Mouse (Mus musculus): Measurements from ENCODE around the gene Pou5f1. TPM values are rescaled to one million over a fixed set of nuclear protein-coding genes. Genes with fewer than 3 reads are reported as not detected.
A peak's percentile ranks its signal among the peaks of the same experiment; 100 is the strongest.

Gene Pou5f1
- polyA plus RNA-seq, 1 experiment: not detected

DNA sequence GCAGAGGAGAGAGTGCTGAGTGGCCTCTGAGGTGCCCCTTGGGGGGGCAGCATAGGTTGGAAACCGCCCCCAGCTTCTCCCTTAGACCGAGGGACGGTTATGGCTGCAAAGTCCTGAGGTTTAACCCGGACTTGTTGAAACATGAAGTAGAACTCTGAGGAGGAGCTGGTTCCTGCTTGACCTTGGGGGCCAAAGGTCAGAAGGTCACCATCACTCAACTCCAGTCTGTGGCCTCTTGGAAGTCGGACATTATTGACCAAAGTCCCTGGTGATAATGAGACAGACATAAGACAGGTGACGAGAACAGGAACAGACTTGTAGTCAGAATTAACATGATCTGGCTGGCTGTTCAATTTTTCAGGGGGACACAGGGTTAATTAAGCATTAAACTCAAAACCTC, 8.9 kb downstream of the Pou5f1 start:
- Histone ChIP-seq H3K36me3 (ENCODE audit: control insufficient read depth, insufficient read depth, low read length) (no peaks in the 10 kb centered on the region), H3K4me1 (ENCODE audit: control insufficient read depth, insufficient read depth, low read length) (no peaks in the 10 kb centered on the region; the same call in 1 of the 2 replicates), H3K27ac (ENCODE audit: insufficient read depth, low read depth, low read length) (no peak overlapping the region), H3K27me3 (replicated peaks; ENCODE audit: control insufficient read depth, insufficient read depth, low read length) (no peaks in the 10 kb centered on the region), H3K4me3 (ENCODE audit: insufficient read depth, low read depth, low read length) (no peak overlapping the region)
- no peak for TF ChIP-seq CTCF (conservative IDR thresholded peaks at IDR 0.05; ENCODE audit: insufficient read depth, insufficient read length, low read depth, low read length)
- no peak for DNase-seq
- WGBS: 71% methylated on average over 6 of the region's 6 CpGs

DNA sequence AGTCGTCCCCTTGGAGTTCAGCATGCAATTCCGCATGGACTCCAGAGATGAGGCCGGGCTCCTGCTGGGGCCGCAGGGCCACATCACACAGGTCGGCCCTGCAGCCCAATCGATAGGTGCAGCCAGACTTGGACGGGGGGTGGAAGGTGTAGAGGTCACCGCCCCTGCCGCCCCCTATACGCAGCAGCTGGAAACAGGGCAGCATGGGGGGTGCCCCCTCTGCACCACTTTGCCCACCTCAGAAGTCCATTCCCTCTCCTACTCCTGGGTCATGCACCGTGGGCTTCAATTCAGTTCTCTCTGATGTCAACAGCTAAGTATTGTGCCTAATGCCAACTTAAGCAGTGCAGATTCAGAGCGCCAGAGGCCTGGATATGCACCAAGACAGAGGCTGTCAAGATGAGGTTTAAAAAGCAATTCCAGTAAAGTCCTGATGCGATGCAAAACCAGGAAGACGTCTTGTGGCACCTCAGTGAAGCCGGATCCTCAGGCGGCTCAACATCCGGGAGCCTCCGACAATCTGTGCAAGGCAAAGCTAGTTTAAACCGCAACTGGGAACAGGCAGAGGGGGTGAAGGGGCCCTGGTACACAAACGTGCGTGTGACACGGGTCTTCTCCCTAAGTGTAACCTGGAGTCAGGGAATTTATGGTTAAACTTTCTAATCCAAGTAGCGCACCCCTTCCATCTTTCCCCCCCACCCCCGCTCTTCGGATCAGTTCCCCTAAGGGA, 10.3 kb downstream of the Pou5f1 start:
- H3K27ac ChIP-seq (ENCODE audit: insufficient read depth, low read depth, low read length): no peak overlapping the region
- no peaks in the 10 kb centered on the region for H3K27me3 ChIP-seq (replicated peaks; ENCODE audit: control insufficient read depth, insufficient read depth, low read length)
- no peak for TF ChIP-seq POLR2A (IDR thresholded peaks at IDR 0.05; ENCODE audit: low read depth, low read length)
- no peak for TF ChIP-seq CTCF (conservative IDR thresholded peaks at IDR 0.05; ENCODE audit: insufficient read depth, insufficient read length, low read depth, low read length)
- H3K4me3 ChIP-seq (ENCODE audit: insufficient read depth, low read depth, low read length): peak overlapping the region; percentile 57
- no peaks in the 10 kb centered on the region; the same call in 1 of the 2 replicates for H3K4me1 ChIP-seq (ENCODE audit: control insufficient read depth, insufficient read depth, low read length)
- no peak for DNase-seq
- no peaks in the 10 kb centered on the region for H3K36me3 ChIP-seq (ENCODE audit: control insufficient read depth, insufficient read depth, low read length)
- WGBS: 8% methylated on average over 25 of the region's 25 CpGs

DNA sequence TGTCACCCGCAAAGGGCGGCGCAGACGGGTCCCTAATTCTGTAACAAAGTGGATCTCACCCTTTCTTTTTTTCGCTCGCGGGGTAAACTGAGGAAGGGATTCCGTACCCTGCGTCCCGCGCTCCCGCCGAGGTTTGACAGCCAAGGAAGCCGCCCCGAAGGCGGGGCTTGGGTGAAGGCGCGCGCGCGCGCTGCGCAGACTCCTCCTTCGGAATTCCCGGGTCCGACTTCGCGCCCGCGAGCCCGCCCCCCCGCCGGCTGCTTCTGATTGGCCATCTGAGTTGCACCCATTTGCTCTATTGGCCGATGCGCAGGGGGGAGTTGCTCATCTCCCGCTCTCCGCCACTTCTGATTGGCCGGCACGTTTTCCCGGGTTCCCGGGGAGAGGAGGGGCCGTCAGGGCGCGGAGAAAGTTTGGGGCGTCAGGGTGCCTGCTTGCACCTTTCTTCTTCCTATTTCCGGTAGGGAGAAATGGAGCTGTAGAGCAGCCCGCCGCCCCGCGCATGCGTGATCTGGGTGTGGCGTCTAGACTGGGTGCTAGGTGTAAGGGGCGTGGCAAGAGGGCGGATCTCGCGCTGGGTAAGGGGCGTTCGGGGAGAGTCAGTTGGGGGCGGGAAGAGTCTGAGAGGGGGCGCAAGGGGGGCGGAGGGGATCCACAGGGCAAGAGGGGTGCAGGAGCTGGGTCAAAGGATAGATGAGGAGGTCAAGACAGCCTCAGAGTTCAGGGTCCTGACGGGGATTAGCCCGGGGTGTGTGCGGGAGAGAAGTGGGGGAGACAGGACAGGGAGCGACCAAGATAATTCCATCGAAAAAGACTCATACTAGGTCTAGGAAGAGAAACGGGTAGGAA, 11.1 kb downstream of the Pou5f1 start, which contains the start of the genes Tcf19 and Cchcr1:
Gene Tcf19 (minus strand): TSS at position 173 of the 849 bp plus-strand sequence.
Gene Cchcr1 (plus strand): TSS at position 449 of the 849 bp plus-strand sequence.
- no peaks in the 10 kb centered on the region; the same call in 1 of the 2 replicates for H3K4me1 ChIP-seq (ENCODE audit: control insufficient read depth, insufficient read depth, low read length)
- no peak within 1 kb of the TSS for H3K27ac ChIP-seq (ENCODE audit: insufficient read depth, low read depth, low read length)
- peak within 1 kb of the TSS; percentile 62 for H3K4me3 ChIP-seq (ENCODE audit: insufficient read depth, low read depth, low read length)
- H3K36me3 ChIP-seq (ENCODE audit: control insufficient read depth, insufficient read depth, low read length): no peaks in the 10 kb centered on the region
- peak; percentile 99 for DNase-seq
- TF ChIP-seq CTCF (conservative IDR thresholded peaks at IDR 0.05; ENCODE audit: insufficient read depth, insufficient read length, low read depth, low read length): no peak
- no peak for TF ChIP-seq POLR2A (IDR thresholded peaks at IDR 0.05; ENCODE audit: low read depth, low read length)
- WGBS: under 1% methylated on average over 67 of the region's 67 CpGs
- no peaks in the 10 kb centered on the region for H3K27me3 ChIP-seq (replicated peaks; ENCODE audit: control insufficient read depth, insufficient read depth, low read length)

DNA sequence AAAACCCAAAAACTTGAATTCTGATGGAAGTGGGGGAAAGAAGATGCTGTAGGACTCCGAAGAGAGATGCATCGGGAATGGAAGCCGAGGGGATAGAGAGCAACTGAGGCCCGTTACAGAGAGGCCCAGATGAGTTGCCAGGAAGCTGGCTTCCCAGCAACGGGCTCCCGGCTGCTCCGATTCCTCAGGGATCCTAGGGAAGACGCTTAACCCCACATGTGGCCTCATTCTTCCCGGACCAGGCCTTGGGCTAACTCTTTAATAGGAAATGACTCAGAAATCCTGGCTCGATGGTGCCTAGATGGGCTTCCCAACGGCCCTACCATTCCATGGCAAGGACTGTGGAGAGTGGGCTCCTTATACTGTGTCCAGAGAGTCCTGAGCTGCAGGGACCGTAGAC, 11.7 kb downstream of the Pou5f1 start:
- no peak for DNase-seq
- TF ChIP-seq CTCF (conservative IDR thresholded peaks at IDR 0.05; ENCODE audit: insufficient read depth, insufficient read length, low read depth, low read length) (no peak), POLR2A (IDR thresholded peaks at IDR 0.05; ENCODE audit: low read depth, low read length) (no peak)

GRCm38 (mm10) chr17:35524354-35524753, 18.5 kb downstream of the Pou5f1 start:
- H3K36me3 ChIP-seq (ENCODE audit: control insufficient read depth, insufficient read depth, low read length): no peaks in the 10 kb centered on the region
- H3K27me3 ChIP-seq (replicated peaks; ENCODE audit: control insufficient read depth, insufficient read depth, low read length): no peaks in the 10 kb centered on the region
- no peak for DNase-seq
- 82% methylated on average over 9 of the region's 9 CpGs for WGBS
- H3K4me3 ChIP-seq (ENCODE audit: insufficient read depth, low read depth, low read length): no peak overlapping the region
- TF ChIP-seq CTCF (conservative IDR thresholded peaks at IDR 0.05; ENCODE audit: insufficient read depth, insufficient read length, low read depth, low read length) (no peak), POLR2A (IDR thresholded peaks at IDR 0.05; ENCODE audit: low read depth, low read length) (no peak)
- no peaks in the 10 kb centered on the region for H3K4me1 ChIP-seq (ENCODE audit: control insufficient read depth, insufficient read depth, low read length)
- H3K27ac ChIP-seq (ENCODE audit: insufficient read depth, low read depth, low read length): no peak overlapping the region

More for the DNA sequence above, 11.7 kb downstream of the Pou5f1 start:
- H3K4me3 ChIP-seq (ENCODE audit: insufficient read depth, low read depth, low read length): peak overlapping the region; percentile 62
- no peak overlapping the region for H3K27ac ChIP-seq (ENCODE audit: insufficient read depth, low read depth, low read length)
- H3K27me3 ChIP-seq (replicated peaks; ENCODE audit: control insufficient read depth, insufficient read depth, low read length): no peaks in the 10 kb centered on the region
- no peaks in the 10 kb centered on the region; the same call in 1 of the 2 replicates for H3K4me1 ChIP-seq (ENCODE audit: control insufficient read depth, insufficient read depth, low read length)
- no peaks in the 10 kb centered on the region for H3K36me3 ChIP-seq (ENCODE audit: control insufficient read depth, insufficient read depth, low read length)
- 7% methylated on average over 12 of the region's 12 CpGs for WGBS

GRCm38 (mm10) chr17:35526644-35527043, 20.8 kb downstream of the Pou5f1 start:
- no peaks in the 10 kb centered on the region for H3K4me1 ChIP-seq (ENCODE audit: control insufficient read depth, insufficient read depth, low read length)
- no peak overlapping the region for H3K27ac ChIP-seq (ENCODE audit: insufficient read depth, low read depth, low read length)
- 80% methylated on average over 8 of the region's 8 CpGs for WGBS
- no peaks in the 10 kb centered on the region for H3K36me3 ChIP-seq (ENCODE audit: control insufficient read depth, insufficient read depth, low read length)
- H3K4me3 ChIP-seq (ENCODE audit: insufficient read depth, low read depth, low read length): no peak overlapping the region
- no peak for DNase-seq
- TF ChIP-seq CTCF (conservative IDR thresholded peaks at IDR 0.05; ENCODE audit: insufficient read depth, insufficient read length, low read depth, low read length) (no peak), POLR2A (IDR thresholded peaks at IDR 0.05; ENCODE audit: low read depth, low read length) (no peak)
- no peaks in the 10 kb centered on the region for H3K27me3 ChIP-seq (replicated peaks; ENCODE audit: control insufficient read depth, insufficient read depth, low read length)

GRCm38 (mm10) chr17:35532360-35532759, 26.5 kb downstream of the Pou5f1 start:
- 9% methylated on average over 3 of the region's 3 CpGs for WGBS
- TF ChIP-seq POLR2A (IDR thresholded peaks at IDR 0.05; ENCODE audit: low read depth, low read length): no peak
- no peak for TF ChIP-seq CTCF (conservative IDR thresholded peaks at IDR 0.05; ENCODE audit: insufficient read depth, insufficient read length, low read depth, low read length)
- Histone ChIP-seq H3K27ac (ENCODE audit: insufficient read depth, low read depth, low read length) (no peak overlapping the region), H3K36me3 (ENCODE audit: control insufficient read depth, insufficient read depth, low read length) (no peaks in the 10 kb centered on the region), H3K4me3 (ENCODE audit: insufficient read depth, low read depth, low read length) (no peak overlapping the region), H3K27me3 (replicated peaks; ENCODE audit: control insufficient read depth, insufficient read depth, low read length) (no peaks in the 10 kb centered on the region), H3K4me1 (ENCODE audit: control insufficient read depth, insufficient read depth, low read length) (no peaks in the 10 kb centered on the region)
- DNase-seq: no peak
